Mouse (Mus musculus) cerebellum, postnatal 25 days (tissue): Measurements from ENCODE around the gene Spock1.

ENCODE experiments used
- DNase-seq, 2 experiments: peaks; one replicate each; pipeline ENCODE4 v3.0.0; 2021; ENCODE audit warnings: mixed read lengths in 2 of 2

Spock1 gene

GRCm38 (mm10) chr13:57858491-57858890, 49.6 kb downstream of the Spock1 start:
- no peak for DNase-seq

- DNase-seq, result peak; percentile 59 to 69
These were observed 51.1 kb downstream of the Spock1 start for GRCm38 (mm10) chr13:57857016-57857415.

GRCm38 (mm10) chr13:57856311-57856853, 51.8 kb downstream of the Spock1 start:
- no peak for DNase-seq

GRCm38 (mm10) chr13:57855766-57856165, 52.4 kb downstream of the Spock1 start:
- no peak for DNase-seq

- no peak for DNase-seq
These were observed 53.7 kb downstream of the Spock1 start for GRCm38 (mm10) chr13:57854416-57854815.

- no peak for DNase-seq
These were observed 54.5 kb downstream of the Spock1 start for GRCm38 (mm10) chr13:57853621-57854020.

GRCm38 (mm10) chr13:57853156-57853555, 55.0 kb downstream of the Spock1 start:
- DNase-seq, result no peak

GRCm38 (mm10) chr13:57848931-57849330, 59.2 kb downstream of the Spock1 start:
- DNase-seq, result peak; percentile 42 to 52

GRCm38 (mm10) chr13:57847101-57847500, 61.0 kb downstream of the Spock1 start:
- peak; percentile 73 to 79 for DNase-seq

GRCm38 (mm10) chr13:57846468-57846867, 61.7 kb downstream of the Spock1 start:
- DNase-seq, result no peak

GRCm38 (mm10) chr13:57841141-57841848, 66.8 kb downstream of the Spock1 start:
- DNase-seq, result peak; percentile 51 to 64

GRCm38 (mm10) chr13:57837691-57838437, 70.3 kb downstream of the Spock1 start:
- DNase-seq, result no peak

- DNase-seq, result no peak
These were observed 76.6 kb downstream of the Spock1 start for GRCm38 (mm10) chr13:57831374-57832163.

- DNase-seq, result no peak
These were observed 77.2 kb downstream of the Spock1 start for GRCm38 (mm10) chr13:57830896-57831295.

GRCm38 (mm10) chr13:57830091-57830490, 78.0 kb downstream of the Spock1 start:
- no peak for DNase-seq

GRCm38 (mm10) chr13:57816276-57816675, 91.9 kb downstream of the Spock1 start:
- peak; percentile 75 to 79 for DNase-seq

GRCm38 (mm10) chr13:57812643-57813042, 95.5 kb downstream of the Spock1 start:
- peak; percentile 43 to 46 for DNase-seq

- no peak for DNase-seq
These were observed 96.9 kb downstream of the Spock1 start for GRCm38 (mm10) chr13:57811253-57811652.

GRCm38 (mm10) chr13:57810816-57811215, 97.3 kb downstream of the Spock1 start:
- no peak for DNase-seq

GRCm38 (mm10) chr13:57810083-57810482, 98.0 kb downstream of the Spock1 start:
- DNase-seq, result no peak

- no peak for DNase-seq
These were observed 98.5 kb downstream of the Spock1 start for GRCm38 (mm10) chr13:57809603-57810002.

- DNase-seq, result peak in 1 of 2 experiments; percentile 70
These were observed 101.3 kb downstream of the Spock1 start for GRCm38 (mm10) chr13:57806816-57807215.

GRCm38 (mm10) chr13:57806301-57806700, 101.8 kb downstream of the Spock1 start:
- peak; percentile 91 to 92 for DNase-seq
